Comparison of ENCODE assay signal across 18 mouse cellular contexts in genomic region chr2:117614772-117615171, GRCm38 (mm10).
A peak's percentile ranks its signal among the peaks of the same experiment; 100 is the strongest.
DNase-seq lines count a peak whose midpoint lies in the region; ATAC-seq lines count a peak whose summit lies in the region.
"Had no signal": no experiment of that assay in that cellular context is flagged by ENCODE, and none has a peak within 500 bp of the region (broad histone marks: within the 10 kb centered on the region; RNA-seq: fewer than 3 reads in every experiment).

No protein-coding gene starts in this region.

- no peak overlapping the region for H3K4me3 ChIP-seq in forebrain, embryonic 10.5 days
- H3K4me3 ChIP-seq in forebrain, embryonic 15.5 days, result no peak overlapping the region
- no peak overlapping the region for H3K4me3 ChIP-seq in neural tube, embryonic 15.5 days (replicated peaks)
- no peak overlapping the region for H3K4me3 ChIP-seq in limb, embryonic 10.5 days
- H3K4me3 ChIP-seq: left cerebral cortex, adult 2 months; limb, embryonic 15.5 days; stomach, embryonic 15.5 days had no signal

- H3K9me3 ChIP-seq in forebrain, embryonic 10.5 days, result no peaks in the 10 kb centered on the region
- H3K9me3 ChIP-seq in forebrain, embryonic 15.5 days, result no peaks in the 10 kb centered on the region
- no peaks in the 10 kb centered on the region for H3K9me3 ChIP-seq in neural tube, embryonic 15.5 days (replicated peaks)
- no peaks in the 10 kb centered on the region for H3K9me3 ChIP-seq in limb, embryonic 10.5 days (replicated peaks)
- H3K9me3 ChIP-seq: limb, embryonic 15.5 days; stomach, embryonic 15.5 days had no signal

- peaks cover 11% of the 10 kb centered on the region for H3K4me1 ChIP-seq in forebrain, embryonic 10.5 days
- H3K4me1 ChIP-seq in forebrain, embryonic 15.5 days, result no peaks in the 10 kb centered on the region
- H3K4me1 ChIP-seq in neural tube, embryonic 15.5 days, result no peaks in the 10 kb centered on the region
- H3K4me1 ChIP-seq in limb, embryonic 10.5 days, result peaks cover 9% of the 10 kb centered on the region
- H3K4me1 ChIP-seq: limb, embryonic 15.5 days; stomach, embryonic 15.5 days had no signal

- ATAC-seq in forebrain, embryonic 15.5 days (replicated peaks), result no peak
- ATAC-seq in neural tube, embryonic 15.5 days (ENCODE audit: low FRiP score), result no peak
- ATAC-seq: forebrain, postnatal 0 days had no signal

- peak overlapping the region; percentile 56; the same call in 1 of the 2 replicates for H3K27ac ChIP-seq in forebrain, embryonic 10.5 days
- H3K27ac ChIP-seq in forebrain, embryonic 15.5 days (replicated peaks), result no peak overlapping the region
- H3K27ac ChIP-seq in neural tube, embryonic 15.5 days (replicated peaks), result no peak overlapping the region
- peak overlapping the region; percentile 47; the same call in 1 of the 2 replicates for H3K27ac ChIP-seq in limb, embryonic 10.5 days
- H3K27ac ChIP-seq: left cerebral cortex, adult 2 months; limb, embryonic 15.5 days; stomach, embryonic 15.5 days had no signal

- H3K27me3 ChIP-seq in forebrain, embryonic 10.5 days (ENCODE audit: poor library complexity, severe bottlenecking), result no peaks in the 10 kb centered on the region
- no peaks in the 10 kb centered on the region for H3K27me3 ChIP-seq in forebrain, embryonic 15.5 days
- no peaks in the 10 kb centered on the region for H3K27me3 ChIP-seq in neural tube, embryonic 15.5 days (replicated peaks)
- H3K27me3 ChIP-seq in limb, embryonic 10.5 days (ENCODE audit: low read depth, poor library complexity, severe bottlenecking), result no peaks in the 10 kb centered on the region
- H3K27me3 ChIP-seq: limb, embryonic 15.5 days; stomach, embryonic 15.5 days had no signal

- no peaks in the 10 kb centered on the region for H3K36me3 ChIP-seq in forebrain, embryonic 10.5 days (replicated peaks)
- no peaks in the 10 kb centered on the region for H3K36me3 ChIP-seq in forebrain, embryonic 15.5 days
- H3K36me3 ChIP-seq in neural tube, embryonic 15.5 days, result no peaks in the 10 kb centered on the region
- H3K36me3 ChIP-seq in limb, embryonic 10.5 days, result no peaks in the 10 kb centered on the region
- H3K36me3 ChIP-seq: limb, embryonic 15.5 days; stomach, embryonic 15.5 days had no signal

- H3K4me2 ChIP-seq in forebrain, embryonic 15.5 days (replicated peaks), result no peak overlapping the region
- H3K4me2 ChIP-seq in neural tube, embryonic 15.5 days, result no peak overlapping the region
- H3K4me2 ChIP-seq: limb, embryonic 15.5 days; stomach, embryonic 15.5 days had no signal

- H3K9ac ChIP-seq in forebrain, embryonic 15.5 days (replicated peaks), result no peak overlapping the region
- H3K9ac ChIP-seq in neural tube, embryonic 15.5 days (replicated peaks), result no peak overlapping the region
- H3K9ac ChIP-seq: forebrain, postnatal 0 days; limb, embryonic 15.5 days; stomach, embryonic 15.5 days had no signal

- DNase-seq in forebrain, embryonic 10.5 days (ENCODE audit: extremely low spot score, low spot score), result no peak
- peak; percentile 31 for DNase-seq in neural tube, embryonic 10.5 days (ENCODE audit: extremely low spot score, low spot score)
- no peak for DNase-seq in limb, embryonic 10.5 days (ENCODE audit: low spot score)
- DNase-seq in retina, postnatal 1 day, result peak; percentile 31
- DNase-seq in MN1 (ENCODE audit: low spot score), result no peak
- DNase-seq in natural killer cell, adult 2 months (ENCODE audit: low spot score in 2 of 2), result no peak
- DNase-seq: adrenal gland, postnatal 14 days; cerebellum, adult 2 months; forebrain, postnatal 0 days; gastrocnemius, postnatal 10 days; kidney, adult 2 months; right cerebral cortex, postnatal 14 days; thymus, adult 2 months had no signal

- WGBS in forebrain, embryonic 10.5 days, result 44% methylated on average over 1 of the region's 1 CpGs
- 40% methylated on average over 1 of the region's 1 CpGs for WGBS in forebrain, embryonic 15.5 days
- 43% methylated on average over 1 of the region's 1 CpGs for WGBS in neural tube, embryonic 15.5 days
- WGBS in limb, embryonic 10.5 days, result 56% methylated on average over 1 of the region's 1 CpGs

Comparison
In these comparisons a context has a peak if more than half of its experiments do, and no peak if none do; other contexts are left out.
1. H3K27ac ChIP-seq: peak in forebrain, embryonic 10.5 days (single experiment) and limb, embryonic 10.5 days (single experiment); none in forebrain, embryonic 15.5 days (single experiment) and neural tube, embryonic 15.5 days (single experiment).
2. DNase-seq: peak in neural tube, embryonic 10.5 days (single experiment) and retina, postnatal 1 day (single experiment); none in forebrain, embryonic 10.5 days (single experiment), limb, embryonic 10.5 days (single experiment), MN1 (single experiment) and natural killer cell, adult 2 months (0 of 2).